Mouse (Mus musculus): ENCODE results near the gene Mpp5. TPM values are rescaled to one million over a fixed set of nuclear protein-coding genes. Genes with fewer than 3 reads are reported as not detected.

Mpp5 gene
- total RNA-seq, 2 experiments from 2014 or later = 10.1 to 27.7 TPM

- no peak for ATAC-seq (ENCODE audit: poor library complexity, severe bottlenecking)
Observed at GRCm38 (mm10) chr12:78839906-78840305, 91.2 kb downstream of the Mpp5 start.

GRCm38 (mm10) chr12:78842429-78842828 lies 93.7 kb downstream of the Mpp5 start:
- no peak for ATAC-seq (ENCODE audit: poor library complexity, severe bottlenecking)

DNA sequence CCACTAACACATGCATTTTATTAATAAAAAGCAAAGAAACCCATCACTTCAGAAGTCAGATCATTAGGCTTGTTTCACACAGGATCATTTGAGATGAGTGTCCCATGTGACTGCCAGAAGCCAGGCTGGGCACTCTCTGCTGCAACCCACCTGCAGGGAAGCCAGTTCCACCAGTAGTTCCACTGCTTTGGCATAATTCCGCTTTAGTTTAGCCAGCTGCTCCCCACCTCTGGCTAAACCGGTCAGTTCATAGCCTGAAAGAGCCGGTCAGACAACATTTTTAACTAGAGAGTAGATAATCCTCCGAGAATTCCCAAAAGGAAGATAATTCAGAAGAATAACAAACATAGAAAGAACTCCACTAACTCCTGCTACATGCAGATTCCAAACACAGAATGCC lies 99.5 kb downstream of the Mpp5 start:
- no peak for ATAC-seq (ENCODE audit: poor library complexity, severe bottlenecking)

DNA sequence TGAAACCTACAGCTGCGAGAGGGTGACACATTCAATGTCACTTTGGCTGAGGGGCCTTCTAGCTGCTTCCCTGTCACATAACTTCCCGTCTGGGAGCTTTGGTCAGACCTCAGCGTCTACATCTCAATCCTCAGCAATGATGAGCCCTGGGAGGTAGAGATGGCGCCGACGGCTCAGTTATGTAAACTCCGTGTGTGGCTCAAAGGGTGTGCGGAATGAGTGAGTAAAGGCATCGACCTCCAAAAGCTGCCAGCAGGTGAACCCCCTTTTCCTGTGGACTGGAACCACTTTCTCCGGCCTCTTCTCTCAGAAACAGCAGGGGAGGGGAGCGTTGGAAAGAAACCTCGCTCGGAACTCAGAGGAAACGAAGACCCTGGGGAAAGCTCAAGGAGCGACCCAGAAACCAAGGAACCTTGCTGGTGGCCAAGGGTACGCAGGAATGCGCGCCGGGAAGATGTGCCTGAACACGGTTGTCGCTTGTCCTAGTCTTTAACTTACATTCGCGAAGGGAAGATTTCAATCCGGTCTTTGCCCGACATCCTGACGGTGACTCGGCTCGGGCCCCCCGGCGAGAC lies 112.3 kb downstream of the Mpp5 start:
- ATAC-seq (ENCODE audit: poor library complexity, severe bottlenecking) = peak; percentile 31

DNA sequence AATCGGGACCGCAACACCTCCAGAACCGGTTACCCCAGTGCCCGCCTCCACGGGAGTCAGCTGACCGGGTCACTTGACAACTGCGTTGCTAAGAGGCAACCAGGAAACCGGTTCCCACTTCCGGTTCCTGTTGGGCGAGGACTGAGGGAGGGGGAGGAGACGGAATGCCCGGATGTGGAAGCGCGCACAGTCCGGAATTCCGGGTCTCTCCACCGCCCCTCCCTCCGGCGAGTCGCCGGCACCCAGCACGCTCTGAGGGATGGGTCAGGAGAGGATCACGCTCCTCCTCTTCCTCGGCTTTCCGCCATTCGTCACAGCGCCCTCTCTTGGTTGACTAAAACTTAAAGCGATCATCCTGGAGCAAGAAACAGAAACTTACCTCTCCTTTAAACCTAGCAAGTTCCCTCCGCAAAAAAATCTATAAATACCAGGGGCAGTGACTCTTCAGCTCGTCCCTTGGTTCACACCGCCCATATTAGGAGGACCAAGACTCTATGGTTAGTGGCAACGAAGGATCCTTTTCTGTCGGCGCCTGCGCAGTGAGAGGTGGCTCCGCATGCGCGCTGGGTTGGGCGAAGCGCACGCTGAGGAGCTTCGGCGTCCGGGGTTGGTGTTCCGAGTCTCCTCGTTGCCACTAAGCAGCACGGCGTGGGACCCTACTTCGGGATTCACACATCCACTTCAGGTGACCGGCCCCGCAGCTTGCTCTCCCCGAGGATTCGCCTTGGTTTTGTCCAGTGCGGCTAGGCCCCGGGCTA lies 113.0 kb downstream of the Mpp5 start, which contains the start of the genes Atp6v1d and Eif2s1:
TSS of gene Atp6v1d (minus strand) at position 143 of the 758 bp plus-strand sequence.
TSS of gene Eif2s1 (plus strand) at position 324 of the 758 bp plus-strand sequence.
- ATAC-seq (ENCODE audit: poor library complexity, severe bottlenecking) = peak; percentile 89

DNA sequence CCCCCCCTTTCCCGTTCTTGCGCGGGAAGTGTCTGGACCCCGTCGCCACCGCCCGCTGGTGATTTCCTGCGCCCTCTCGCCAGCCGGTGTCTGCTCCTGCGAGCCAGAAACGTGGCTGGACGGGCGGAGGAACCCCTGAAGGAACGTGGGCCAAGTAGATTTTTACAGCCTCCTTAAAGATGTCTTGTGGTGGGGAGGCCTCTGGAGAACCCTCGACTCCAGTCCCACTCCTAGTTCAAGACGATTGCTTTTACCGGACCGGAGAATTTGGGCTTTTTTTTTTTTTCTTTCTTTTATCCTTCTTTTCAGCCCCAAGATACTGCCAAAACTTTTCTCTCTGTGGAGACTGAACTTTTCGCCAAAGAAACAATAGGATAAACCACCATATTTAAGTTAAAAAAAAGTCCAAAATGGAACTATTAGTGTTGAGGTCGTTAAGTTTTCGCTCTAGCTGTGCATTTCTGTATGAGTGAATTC lies 113.6 kb downstream of the Mpp5 start:
- ATAC-seq (ENCODE audit: poor library complexity, severe bottlenecking) = peak; percentile 39

- no peak for ATAC-seq (ENCODE audit: poor library complexity, severe bottlenecking)
Observed at GRCm38 (mm10) chr12:78865434-78865833, 116.7 kb downstream of the Mpp5 start.

GRCm38 (mm10) chr12:78868115-78868514 lies 119.4 kb downstream of the Mpp5 start:
- ATAC-seq (ENCODE audit: poor library complexity, severe bottlenecking) = peak; percentile 59

GRCm38 (mm10) chr12:78874581-78874980 lies 125.9 kb downstream of the Mpp5 start:
- ATAC-seq (ENCODE audit: poor library complexity, severe bottlenecking) = no peak

- ATAC-seq (ENCODE audit: poor library complexity, severe bottlenecking) = no peak
Observed at GRCm38 (mm10) chr12:78890062-78890461, 141.4 kb downstream of the Mpp5 start.

Other genes with a start within 250 kb of the Mpp5 start
- gene Fam71d, start 57.4 kb upstream of the Mpp5 start, total RNA-seq (2015) = not detected in 2 replicates
- gene Fam71d, start 57.4 kb upstream of the Mpp5 start, total RNA-seq (2017) = not detected in 2 replicates
- gene Atp6v1d, start 112.7 kb downstream of the Mpp5 start, total RNA-seq (2015) = 114 and 122 TPM in 2 replicates
- 50.5 and 55.4 TPM in 2 replicates for gene Atp6v1d, start 112.7 kb downstream of the Mpp5 start, total RNA-seq (2017)
- gene Eif2s1, start 112.9 kb downstream of the Mpp5 start, total RNA-seq (2015) = 63.9 and 90.0 TPM in 2 replicates
- 49.9 and 52.5 TPM in 2 replicates for gene Eif2s1, start 112.9 kb downstream of the Mpp5 start, total RNA-seq (2017)
- gene Plek2, start 158.1 kb downstream of the Mpp5 start, total RNA-seq (2015) = not detected in 2 replicates
- not detected in 2 replicates for gene Plek2, start 158.1 kb downstream of the Mpp5 start, total RNA-seq (2017)

Measured in megakaryocyte, adult 5-6 weeks (primary cell).